Mouse (Mus musculus): ENCODE measurements around the gene Pik3c2g.

DNA sequence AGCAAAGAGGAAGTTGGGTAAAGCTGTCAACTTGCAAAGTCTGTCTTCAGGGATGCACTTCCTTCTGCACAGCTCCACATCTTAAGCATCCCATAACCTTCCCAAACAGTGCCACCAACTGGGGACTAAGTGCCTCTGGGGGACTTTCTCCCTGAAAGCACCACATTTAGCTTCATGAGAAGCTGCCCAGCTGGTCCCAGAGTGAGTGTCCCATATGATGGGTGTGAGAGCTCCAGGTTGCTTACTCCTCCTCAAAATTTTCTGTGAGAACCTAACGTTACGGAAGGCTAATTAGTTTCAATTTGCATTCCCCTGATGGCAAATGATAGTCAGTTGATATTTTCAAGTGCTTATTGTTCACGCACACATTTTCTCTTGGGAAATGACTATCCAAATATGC is 397.0 kb downstream of the Pik3c2g start:
- TF ChIP-seq POLR2A (IDR thresholded peaks at IDR 0.05; ENCODE audit: borderline replicate concordance, extremely low read depth, low read depth, low read length) (no peak), CTCF (IDR thresholded peaks at IDR 0.05; ENCODE audit: insufficient read depth, low read length) (no peak)

Measured in lung, adult 2 months (tissue).